Mouse (Mus musculus) adrenal gland, postnatal 14 days (tissue): ENCODE data around the gene Farp2. TPM values are rescaled to one million over a fixed set of nuclear protein-coding genes. Genes with fewer than 3 reads are reported as not detected.
"Not testable (repeated sequence)": the region's sequence is repeated elsewhere in the genome, so short reads cannot be mapped to it uniquely, and the experiment has no call there.

Experiments used
- DNase-seq: peaks from one replicate; pipeline ENCODE4 v3.0.0; 2021; ENCODE audit warnings: mixed read lengths
- total RNA-seq: library from RNA; stranded (reverse); gene quantifications from 2 replicates; pipeline ENCODE4 v1.2.3, GENCODE M21; 2021

Gene Farp2
- total RNA-seq, 1 experiment from 2014 or later = 19.5 TPM

DNA sequence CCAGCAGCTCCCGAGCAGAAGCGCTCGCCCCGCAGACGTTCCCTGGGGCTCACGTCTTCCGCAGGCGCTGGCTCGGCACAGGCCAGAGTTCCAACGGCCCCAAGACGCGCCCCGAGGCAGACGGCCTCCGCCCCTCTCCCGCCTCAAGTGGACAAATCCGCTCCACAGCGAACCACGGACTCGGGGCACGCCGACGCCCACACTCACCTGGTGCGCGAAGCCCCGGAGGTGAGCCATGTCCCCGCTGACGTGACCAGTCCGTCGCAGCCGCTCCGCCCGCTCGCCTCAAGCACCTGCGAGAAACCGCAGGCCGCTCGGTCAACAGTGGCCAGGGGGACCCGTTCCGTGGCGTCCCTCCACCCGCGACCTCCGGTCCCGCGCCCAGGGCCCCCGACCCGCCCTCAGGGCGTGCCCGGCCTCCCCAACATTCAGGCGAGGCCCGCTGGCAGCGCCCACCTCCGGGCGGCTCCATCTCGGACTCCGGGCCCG is 123.3 kb downstream of the Farp2 start:
- peak; percentile 74 for DNase-seq

DNA sequence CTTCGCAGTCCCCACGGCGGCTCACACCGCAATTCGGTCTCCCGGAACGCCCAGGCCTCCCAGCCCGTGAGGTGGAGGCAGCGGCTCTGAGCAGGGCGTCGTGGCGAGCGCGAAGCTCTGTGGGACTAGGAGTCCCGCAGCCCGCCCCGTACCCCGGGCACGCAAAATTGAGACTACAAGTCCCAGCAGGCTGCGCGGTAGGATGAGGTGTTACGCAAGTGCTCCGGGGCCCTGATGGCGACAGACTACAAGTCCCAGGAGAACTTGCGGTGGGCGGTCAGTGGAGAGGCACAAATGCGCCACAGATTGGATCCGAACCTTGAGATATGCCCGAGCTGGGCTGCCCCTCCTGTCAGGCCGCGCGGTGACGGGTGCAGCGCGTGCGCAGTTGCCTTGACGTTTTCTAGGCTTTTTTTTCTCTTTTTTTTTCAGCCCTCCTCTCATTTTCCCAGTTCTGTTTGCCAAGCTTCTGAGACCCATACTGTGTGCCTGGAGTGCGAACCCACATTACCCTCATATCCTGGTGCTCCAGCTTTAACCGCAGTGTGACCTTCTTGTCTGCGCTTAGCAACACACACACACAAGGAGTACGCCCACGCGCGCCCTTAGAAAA is 123.8 kb downstream of the Farp2 start:
- DNase-seq = peak; percentile 99

DNA sequence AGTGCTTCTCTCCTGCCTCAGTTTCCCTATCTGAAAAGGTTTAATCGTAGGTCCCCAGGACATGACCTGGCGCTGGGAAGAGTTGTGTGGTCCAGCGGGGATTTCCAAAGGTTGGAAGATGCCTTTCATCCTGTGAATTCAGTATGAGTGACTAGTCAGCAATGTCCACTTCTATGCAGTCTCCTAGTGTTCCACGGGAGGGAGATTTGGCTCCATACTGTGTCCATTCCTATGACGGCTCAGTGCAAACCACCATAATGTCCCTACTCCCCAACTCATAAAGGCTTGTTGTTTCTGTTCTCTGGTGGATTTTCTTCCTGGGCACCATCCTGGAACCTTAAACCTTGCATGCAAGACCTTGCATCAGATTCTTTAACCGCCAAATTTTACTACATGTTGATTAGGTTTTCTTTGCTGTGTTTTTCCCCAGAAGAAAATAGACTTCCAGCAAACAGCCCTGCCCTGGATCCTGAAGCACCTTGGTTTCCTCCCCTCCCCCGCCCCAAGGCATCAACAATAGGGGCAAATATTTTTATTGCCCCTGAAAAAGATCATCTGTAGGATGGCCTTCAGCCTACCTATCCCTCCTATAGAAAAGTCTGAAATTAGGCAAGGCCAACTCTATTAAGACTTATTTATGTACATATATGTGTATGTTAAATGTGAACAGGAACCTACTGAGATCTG is 124.5 kb downstream of the Farp2 start:
- DNase-seq = peak; percentile 46

DNA sequence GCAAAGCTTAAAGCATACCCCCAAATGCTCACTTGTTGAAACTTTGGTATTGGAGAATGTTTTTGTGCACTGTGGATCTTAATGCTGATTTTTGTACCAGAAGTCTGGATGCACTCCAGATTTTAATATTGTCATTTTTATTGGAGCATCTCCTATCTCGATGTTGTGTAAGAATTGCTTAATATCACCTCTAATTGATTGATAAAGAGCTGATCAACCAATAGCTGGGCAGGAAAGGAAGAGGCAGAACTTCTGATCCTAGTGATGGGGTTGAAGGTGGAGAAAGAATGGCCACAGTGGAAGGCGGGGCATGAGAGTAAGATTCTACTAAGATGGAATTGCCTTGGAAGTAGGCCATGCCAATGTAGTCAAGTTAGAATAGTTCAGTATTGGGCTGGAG is 130.1 kb downstream of the Farp2 start:
- no peak for DNase-seq

DNA sequence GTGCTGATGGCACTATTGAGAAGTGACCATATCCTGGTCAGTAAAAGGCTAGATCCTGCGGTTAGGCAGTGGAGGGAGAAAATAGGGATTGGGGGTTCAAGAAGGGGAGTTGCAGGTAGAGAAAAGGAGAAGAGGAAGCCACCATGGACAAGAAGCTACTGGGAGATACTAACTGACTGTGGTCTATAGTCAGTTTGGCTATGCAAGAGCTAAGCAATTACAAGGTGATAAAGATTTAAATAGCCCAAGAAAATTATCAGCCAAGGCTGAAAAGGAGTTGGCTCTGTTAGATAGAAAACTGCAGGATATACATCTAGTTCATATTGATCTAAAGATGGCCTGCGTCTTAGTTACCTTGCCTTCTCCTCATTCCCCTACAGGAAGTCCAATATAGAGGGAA is 130.8 kb downstream of the Farp2 start:
- DNase-seq = no peak

DNA sequence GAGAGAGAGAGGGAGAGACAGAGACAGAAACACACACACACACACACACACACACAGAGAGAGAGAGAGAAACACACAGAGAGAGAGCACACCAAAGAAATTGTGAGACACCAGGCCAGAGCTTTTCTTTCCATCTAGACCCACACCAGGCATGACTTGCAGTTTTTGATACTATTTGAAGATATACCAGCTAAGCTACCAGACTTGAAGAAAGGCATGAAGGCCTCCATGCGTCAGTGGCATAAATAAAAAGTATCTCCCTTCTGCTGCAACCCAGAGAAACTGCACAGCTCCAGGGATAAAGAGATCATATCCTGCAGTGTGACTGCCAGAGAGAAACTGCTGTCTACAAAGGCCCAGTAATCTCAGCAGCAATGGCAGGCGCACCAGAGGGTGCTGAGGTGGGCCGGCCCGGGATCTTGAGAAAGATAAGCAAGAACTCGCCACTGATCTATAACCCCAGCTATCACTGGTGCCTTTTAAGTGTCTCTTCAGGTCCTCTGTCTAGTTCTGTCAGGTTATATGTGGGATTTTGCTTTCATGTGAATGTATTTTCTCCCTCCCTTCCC is 137.8 kb downstream of the Farp2 start:
- no peak for DNase-seq

DNA sequence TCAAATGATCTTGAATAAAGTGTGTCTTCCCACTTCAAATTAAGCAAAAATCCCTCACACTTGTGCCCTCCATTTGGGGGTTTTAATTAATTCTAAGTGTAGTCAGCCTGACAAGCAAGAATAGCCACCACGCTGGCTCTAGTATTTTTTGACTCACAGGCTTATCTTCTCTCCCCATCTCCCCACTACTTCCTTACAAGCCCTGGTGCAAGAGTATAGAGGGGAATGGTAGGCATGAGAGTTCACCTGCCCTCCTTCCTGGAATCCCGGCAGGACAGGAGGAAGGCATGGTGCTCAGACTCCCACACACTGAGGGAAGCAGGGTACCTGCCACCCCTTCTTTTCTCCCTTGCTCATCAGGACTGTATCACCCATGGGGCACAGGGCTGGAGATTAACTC is 142.4 kb downstream of the Farp2 start:
- no peak for DNase-seq

DNA sequence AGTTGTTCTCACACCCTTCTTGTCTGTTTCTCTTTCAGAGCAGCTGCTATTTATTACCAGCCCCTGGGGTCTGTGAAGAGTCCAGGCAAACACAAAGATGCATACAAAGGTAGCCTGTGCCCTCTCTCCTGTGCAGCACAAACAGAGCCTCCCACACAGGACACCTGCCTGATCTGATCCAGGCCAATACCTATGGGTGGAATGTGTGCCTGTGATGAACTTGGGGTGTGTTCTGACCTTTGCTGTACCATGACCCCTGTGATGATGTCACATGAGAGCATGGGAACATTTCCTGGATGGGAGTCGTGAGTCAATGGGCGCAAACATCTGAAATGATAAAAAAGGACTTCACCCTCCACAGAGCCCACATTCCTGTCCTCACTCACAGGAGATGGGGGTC is 142.9 kb downstream of the Farp2 start:
- no peak for DNase-seq

DNA sequence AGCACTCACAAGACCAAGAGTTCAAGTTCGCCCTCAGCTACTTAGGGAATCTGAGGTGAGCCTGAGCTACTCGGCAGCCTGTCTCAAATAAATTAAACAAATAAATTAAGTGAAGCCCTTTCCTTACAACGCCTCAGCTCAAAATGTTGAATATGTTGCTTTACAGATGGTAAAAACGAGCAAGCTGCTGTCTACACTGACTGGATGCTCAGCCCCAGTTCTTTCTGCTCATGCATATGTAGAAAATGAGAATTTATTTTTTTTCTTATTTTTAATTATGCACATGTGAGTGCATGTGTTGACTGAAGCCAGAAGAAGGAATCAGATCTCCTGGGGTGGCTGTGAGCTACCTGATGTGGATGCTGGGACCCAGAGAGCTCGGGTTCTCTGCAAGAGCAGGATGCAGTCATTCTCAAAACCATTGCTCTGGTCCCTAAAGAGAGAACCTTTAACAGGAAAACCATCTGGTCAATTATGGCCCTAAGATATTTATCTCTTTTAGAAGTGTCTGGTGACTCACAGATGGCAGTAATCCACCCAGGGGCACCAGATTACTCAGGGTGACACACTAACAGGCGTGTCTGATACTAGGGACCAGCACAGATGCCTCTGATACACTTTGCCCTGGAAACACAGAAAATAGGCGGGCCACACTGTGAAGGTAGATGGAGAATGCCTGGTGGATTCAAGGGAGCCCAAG is 144.6 kb downstream of the Farp2 start:
- DNase-seq = no peak

DNA sequence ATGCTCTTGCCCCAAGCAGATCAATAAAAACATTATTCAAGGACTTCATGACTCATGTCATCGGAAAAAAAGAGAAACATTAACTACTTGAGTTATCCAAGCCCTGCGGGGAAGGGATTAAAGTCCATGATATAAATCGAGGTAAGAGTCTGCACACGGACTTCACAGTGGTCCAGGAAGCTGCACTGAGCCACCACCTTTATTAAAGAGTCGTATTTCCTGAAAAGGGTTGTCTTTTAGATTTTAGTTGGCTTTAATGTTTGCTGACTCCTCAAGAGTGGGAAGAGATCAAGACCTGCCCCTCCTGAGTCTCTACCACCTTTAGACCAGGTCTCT is 145.1 kb downstream of the Farp2 start:
- no peak for DNase-seq

DNA sequence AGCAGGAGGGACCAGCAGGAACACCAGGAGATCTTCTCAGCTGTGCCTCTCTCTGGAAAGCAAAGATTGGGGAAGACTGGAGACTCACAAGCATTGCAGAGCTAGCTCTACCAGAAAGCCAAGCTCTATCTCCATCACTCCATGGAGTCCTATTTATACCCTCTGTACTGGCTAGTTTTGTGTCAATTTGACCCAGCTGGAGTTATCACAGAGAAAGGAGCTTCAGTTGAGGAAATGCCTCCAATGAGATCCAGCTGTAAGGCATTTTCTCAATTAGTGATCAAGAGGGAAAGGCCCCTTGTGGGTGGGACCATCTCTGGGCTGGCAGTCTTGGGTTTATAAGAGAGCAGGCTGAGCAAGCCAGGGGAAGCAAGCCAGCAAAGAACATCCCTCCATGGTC is 146.7 kb downstream of the Farp2 start, which contains the start of gene Stk25:
Gene Stk25 (minus strand): TSS at position 101 of the 400 bp plus-strand sequence.
- not testable (repeated sequence) for DNase-seq

DNA sequence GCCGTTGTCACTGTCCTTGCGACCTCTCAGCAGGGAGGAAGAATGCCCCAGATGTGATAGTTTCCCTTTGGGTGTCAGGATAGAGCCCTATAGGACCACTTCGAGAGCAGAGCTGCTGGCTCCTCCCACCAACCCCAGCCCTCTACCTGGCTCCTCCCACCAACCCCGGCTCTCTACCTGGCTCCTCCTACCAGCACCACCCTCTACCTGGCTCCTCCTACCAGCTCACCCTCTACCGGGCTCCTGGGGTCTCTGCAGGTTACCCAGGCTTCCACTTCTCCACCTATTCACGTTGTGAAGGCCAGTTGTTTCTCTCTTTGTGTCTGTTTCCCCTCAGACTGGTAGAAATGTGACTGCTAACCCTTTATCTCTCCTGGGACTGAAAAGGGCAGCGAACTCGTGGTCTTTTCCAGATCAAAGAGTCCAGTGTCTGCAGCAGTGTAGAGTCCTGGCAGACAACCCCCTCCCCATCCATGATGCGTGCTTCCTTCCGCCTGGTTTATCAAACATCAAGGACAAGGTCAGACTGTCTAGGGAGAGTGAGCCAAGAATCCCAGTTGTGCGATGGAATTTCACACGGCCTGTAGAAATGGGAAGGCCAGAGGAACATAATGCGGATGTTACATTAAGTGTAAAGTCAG is 156.0 kb downstream of the Farp2 start:
- DNase-seq = peak; percentile 77

DNA sequence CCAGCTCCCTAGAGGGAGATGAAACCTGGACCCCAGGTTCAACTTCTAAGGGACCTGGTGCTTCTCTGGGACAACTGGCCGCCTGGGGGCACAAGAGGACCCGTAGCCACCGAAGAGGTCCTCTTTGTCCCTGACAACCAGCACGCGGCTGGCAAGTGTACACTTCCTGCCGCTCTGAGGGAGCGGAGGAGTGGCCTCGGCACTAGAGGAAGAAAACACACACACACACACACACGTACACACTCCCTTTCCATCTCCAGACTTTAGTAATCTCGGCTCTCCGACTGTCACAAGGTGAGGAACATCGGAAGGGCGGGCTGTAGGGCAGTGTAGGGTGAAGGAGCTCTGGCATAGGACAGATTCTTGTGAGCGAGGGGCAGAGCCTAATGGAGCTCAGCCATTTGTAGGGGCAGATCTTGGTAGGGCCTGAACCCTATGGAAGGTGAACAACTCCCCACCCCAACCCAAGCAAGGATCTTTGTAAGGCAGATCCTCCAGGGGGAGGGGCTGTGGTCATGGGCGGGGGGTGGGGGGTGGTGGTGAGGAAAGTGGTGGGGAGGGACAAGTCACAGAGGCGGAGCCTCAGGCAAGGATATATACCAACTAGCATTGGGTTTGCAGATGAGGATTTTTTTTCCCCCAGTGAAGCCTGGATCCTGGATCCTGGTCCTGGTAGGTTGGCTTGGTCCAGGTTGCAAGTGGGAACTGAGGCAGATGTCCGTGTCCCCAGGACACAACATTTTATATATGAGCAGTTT is 157.1 kb downstream of the Farp2 start:
- DNase-seq = peak; percentile 91

DNA sequence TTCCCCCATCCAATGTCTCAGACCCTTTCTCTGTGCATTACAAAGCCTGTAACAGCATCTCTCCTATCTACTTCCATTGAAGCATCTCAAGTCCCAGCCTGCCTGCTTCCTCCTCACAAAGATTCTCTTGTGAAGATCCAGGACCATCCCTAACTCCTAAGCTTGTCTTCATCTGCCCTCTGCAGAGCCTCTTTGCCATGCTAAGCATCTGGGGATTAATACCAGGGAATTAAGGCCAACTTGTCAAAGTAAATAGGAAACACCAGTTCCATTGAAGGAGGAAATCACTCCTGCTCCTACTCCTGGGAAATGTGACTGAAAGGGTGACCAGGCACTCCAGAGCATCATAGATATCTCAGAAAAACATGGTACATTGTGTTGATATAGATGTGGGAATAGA is 158.1 kb downstream of the Farp2 start:
- DNase-seq = no peak

Other genes with a start within 250 kb of the Farp2 start
- gene Mterf4, start 206.2 kb upstream of the Farp2 start, total RNA-seq = 29.1 and 32.4 TPM in 2 replicates
- gene Ppp1r7, start 169.2 kb upstream of the Farp2 start, total RNA-seq = 22.1 and 27.2 TPM in 2 replicates
- gene Pask, start 168.6 kb upstream of the Farp2 start, total RNA-seq = 4.0 and 5.3 TPM in 2 replicates
- gene Ano7, start 138.1 kb upstream of the Farp2 start, total RNA-seq = not detected in 2 replicates
- 321 and 334 TPM in 2 replicates for gene Hdlbp, start 33.3 kb upstream of the Farp2 start, total RNA-seq
- 101 and 103 TPM in 2 replicates for gene Stk25, start 146.6 kb downstream of the Farp2 start, total RNA-seq
- 9.9 and 12.2 TPM in 2 replicates for gene Bok, start 173.6 kb downstream of the Farp2 start, total RNA-seq
- 67.3 and 69.4 TPM in 2 replicates for gene Atg4b, start 239.4 kb downstream of the Farp2 start, total RNA-seq
- gene Thap4, start 242.8 kb downstream of the Farp2 start, total RNA-seq = 42.6 and 45.8 TPM in 2 replicates